Mouse (Mus musculus): ENCODE measurements at regions not wholly inside any gene's neighbourhood (a gene's known extent, or its start where the extent isn't known, plus 50 kb on each side); places are given as distances from the start of the nearest gene placed in this dataset.

DNA sequence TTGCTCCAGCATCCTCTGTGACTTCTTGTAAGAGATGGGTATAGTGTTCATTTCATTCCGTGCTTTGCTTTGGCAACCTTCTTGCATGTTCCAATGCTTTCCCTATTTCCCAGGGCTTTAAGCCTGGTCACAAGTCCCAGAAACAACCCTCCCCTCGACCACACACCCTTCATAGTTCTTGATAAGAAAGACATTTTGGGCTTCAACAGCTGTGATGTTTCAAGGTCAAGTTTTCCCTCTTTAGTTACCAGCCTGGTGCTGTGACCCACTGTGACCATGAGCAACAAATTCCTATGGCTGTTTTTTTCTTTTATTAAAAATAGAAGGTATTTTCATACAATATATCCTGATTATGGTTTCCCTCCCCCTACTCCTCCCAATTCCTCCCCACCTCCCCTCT lies 114.1 kb upstream of the Nfe2l3 start:
- no peaks in the 10 kb centered on the region for H3K27me3 ChIP-seq

DNA sequence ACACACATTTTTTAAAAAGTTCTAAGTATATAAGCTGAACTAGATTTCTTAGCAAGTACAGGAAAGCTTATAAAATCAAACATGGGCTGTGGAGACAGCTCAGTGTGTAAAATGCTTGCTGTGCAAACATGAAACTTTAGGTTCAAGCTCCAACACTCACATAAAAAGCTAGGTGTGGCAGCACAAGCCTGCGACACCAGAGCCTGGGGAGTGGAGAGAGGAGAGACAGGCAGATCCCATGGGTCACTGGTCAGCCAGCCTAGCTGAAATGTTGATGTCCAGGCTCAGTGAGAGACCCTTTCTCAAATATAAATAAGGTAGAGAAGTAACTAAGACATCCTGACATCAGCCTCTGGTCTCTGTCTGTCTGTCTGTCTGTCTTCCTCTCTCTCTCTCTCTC lies 112.5 kb upstream of the Nfe2l3 start:
- WGBS: 80% methylated on average over 1 of the region's 1 CpGs
- no peak overlapping the region for H3K4me2 ChIP-seq (replicated peaks)
- no peak overlapping the region for H3K4me3 ChIP-seq
- no peaks in the 10 kb centered on the region for H3K27me3 ChIP-seq
- no peaks in the 10 kb centered on the region for H3K9me3 ChIP-seq
- peak overlapping the region; percentile 21; the same call in 1 of the 2 replicates for H3K9ac ChIP-seq
- ATAC-seq (ENCODE audit: low FRiP score, low read depth): no peak
- H3K27ac ChIP-seq: no peak overlapping the region
- peaks cover 6% of the 10 kb centered on the region for H3K4me1 ChIP-seq
- H3K36me3 ChIP-seq: no peaks in the 10 kb centered on the region

More for the DNA sequence above, 114.1 kb upstream of the Nfe2l3 start:
- peaks cover 6% of the 10 kb centered on the region for H3K4me1 ChIP-seq
- no peak overlapping the region for H3K4me3 ChIP-seq
- no peak overlapping the region for H3K27ac ChIP-seq
- no peak overlapping the region for H3K4me2 ChIP-seq (replicated peaks)
- H3K9me3 ChIP-seq: no peaks in the 10 kb centered on the region
- H3K9ac ChIP-seq: no peak overlapping the region
- 66% methylated on average over 2 of the region's 2 CpGs for WGBS
- H3K36me3 ChIP-seq: no peaks in the 10 kb centered on the region
- ATAC-seq (ENCODE audit: low FRiP score, low read depth): no peak

DNA sequence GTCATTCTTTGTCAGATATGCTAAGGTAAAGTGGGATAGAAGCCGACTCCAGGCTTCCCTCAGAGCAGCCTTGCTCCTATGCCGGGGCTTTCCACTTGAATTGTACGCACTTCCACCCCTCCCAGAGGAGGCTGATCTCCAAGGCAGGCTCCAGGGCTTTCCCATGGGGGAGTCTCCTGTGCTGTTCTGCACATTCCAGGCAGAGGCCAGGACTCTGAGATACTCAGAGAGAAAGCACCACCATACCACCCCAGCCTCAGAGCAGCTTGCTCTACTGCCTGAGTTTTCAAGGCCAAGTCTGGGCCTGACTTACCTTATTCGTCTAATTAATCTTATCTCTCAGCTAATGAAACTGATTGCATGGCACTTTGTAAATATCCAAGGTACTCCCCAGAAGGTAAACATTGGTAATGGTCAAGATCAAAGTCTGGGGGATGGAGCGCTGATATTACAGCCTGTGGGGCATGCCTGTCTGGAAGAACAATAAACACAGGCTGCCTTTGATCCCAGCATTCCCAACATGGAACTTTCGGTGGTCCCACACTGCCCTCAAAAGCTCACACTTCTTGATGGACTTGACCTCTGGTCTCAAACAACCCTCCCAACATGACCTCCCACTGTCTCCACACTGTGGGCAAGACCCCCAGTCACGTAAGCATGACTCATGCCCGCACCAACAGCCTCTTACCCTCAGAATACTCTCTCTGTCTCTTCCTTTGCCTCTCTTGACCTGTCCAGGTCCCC lies 111.6 kb upstream of the Nfe2l3 start:
- H3K27me3 ChIP-seq: no peaks in the 10 kb centered on the region
- 40% methylated on average over 8 of the region's 8 CpGs for WGBS
- H3K4me1 ChIP-seq: peaks cover 9% of the 10 kb centered on the region
- no peaks in the 10 kb centered on the region for H3K36me3 ChIP-seq
- no peak overlapping the region for H3K4me2 ChIP-seq (replicated peaks)
- no peak overlapping the region for H3K4me3 ChIP-seq
- no peak overlapping the region for H3K27ac ChIP-seq
- H3K9me3 ChIP-seq: no peaks in the 10 kb centered on the region
- ATAC-seq (ENCODE audit: low FRiP score, low read depth): no peak
- no peak overlapping the region for H3K9ac ChIP-seq

DNA sequence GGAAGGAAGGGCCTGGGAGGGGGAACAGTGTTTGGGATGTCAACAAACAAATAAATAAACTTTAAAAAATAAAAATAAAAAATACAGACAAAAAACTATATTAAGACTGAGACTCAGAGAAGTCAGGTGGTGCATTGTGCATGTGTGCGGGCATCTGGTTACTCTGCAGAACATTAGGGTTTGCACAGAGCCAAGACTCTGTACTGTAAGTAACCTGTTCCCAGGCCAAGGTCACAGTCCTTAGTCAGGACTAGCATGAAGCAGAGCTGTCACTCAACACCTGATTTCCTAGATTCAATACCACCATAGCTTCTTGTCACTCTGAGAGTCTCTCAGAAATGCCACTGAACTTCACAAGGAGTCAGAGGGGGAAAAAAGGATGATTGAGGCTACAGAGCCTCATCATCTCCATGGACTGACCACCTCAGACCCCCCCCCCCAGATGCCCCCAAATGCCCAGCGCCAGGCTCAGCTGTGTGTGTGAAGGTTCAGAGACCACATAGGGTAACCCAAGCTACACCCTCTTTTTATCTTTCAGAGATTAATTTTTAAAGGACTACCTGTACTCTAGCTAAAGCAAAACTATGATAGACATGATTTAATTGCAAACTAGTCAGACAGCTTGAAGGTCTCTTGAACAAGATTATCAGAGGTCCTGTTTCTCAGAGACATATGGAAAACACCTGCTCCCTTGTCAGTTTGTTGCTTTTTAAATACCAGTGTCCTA lies 106.2 kb upstream of the Nfe2l3 start:
- Histone ChIP-seq H3K4me1 (0 out of 2 replicates have a peak, but pooled peaks cover 2% of the 10 kb centered on the region), H3K27ac (no peak overlapping the region), H3K27me3 (no peaks in the 10 kb centered on the region), H3K4me2 (replicated peaks) (no peak overlapping the region), H3K9me3 (no peaks in the 10 kb centered on the region), H3K9ac (no peak overlapping the region), H3K4me3 (no peak overlapping the region), H3K36me3 (no peaks in the 10 kb centered on the region)
- 93% methylated on average over 2 of the region's 2 CpGs for WGBS
- ATAC-seq (ENCODE audit: low FRiP score, low read depth): no peak

DNA sequence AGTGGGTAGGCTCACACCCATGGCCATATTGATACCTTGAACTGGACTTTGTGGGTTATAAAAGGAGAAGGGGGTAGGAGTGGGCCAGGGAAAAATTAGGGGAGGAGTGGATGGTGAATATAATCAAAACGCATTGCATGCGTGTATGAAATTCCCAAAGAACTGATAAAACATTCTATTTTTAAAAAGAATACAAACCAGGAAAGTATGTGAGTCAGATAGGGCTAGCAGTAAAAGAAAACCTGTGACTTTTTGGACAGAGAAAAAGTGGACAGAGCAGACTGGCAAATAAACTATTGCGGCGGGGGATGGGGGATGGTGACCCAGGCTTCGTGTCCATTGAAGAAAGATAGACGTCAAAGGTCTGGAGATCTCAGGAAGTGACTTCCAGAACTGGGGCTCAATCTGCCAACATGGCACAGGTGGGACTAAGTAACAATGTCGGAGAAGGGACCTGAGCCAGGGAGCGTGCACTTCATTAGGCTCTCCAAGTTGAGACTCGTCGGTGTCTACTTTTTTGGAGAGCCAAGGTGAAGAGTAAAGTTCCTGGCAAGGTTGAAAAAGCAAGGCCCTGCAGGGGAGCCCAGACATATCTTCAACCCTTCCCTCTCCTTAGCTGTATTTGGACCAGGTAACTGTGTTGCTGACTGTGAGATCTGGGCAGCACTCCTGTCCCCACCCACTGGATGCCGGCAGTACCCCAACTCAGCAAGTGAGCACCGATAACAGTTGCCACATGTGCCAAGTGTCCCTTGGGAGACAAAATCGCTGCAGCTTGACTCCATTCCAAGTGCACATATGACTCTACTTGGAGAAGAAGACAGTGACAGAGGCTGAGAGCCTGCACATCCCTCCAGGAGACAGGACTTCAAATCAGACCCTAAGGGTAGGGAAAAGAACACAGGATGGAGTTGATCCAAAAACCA lies 103.1 kb upstream of the Nfe2l3 start:
- no peak for ATAC-seq (ENCODE audit: low FRiP score, low read depth)
- no peaks in the 10 kb centered on the region for H3K9me3 ChIP-seq
- no peak overlapping the region for H3K9ac ChIP-seq
- no peak overlapping the region for H3K4me2 ChIP-seq (replicated peaks)
- H3K4me1 ChIP-seq: peaks cover 22% of the 10 kb centered on the region
- H3K27ac ChIP-seq: no peak overlapping the region
- no peak overlapping the region for H3K4me3 ChIP-seq
- H3K36me3 ChIP-seq: no peaks in the 10 kb centered on the region
- H3K27me3 ChIP-seq: no peaks in the 10 kb centered on the region
- 82% methylated on average over 13 of the region's 13 CpGs for WGBS

DNA sequence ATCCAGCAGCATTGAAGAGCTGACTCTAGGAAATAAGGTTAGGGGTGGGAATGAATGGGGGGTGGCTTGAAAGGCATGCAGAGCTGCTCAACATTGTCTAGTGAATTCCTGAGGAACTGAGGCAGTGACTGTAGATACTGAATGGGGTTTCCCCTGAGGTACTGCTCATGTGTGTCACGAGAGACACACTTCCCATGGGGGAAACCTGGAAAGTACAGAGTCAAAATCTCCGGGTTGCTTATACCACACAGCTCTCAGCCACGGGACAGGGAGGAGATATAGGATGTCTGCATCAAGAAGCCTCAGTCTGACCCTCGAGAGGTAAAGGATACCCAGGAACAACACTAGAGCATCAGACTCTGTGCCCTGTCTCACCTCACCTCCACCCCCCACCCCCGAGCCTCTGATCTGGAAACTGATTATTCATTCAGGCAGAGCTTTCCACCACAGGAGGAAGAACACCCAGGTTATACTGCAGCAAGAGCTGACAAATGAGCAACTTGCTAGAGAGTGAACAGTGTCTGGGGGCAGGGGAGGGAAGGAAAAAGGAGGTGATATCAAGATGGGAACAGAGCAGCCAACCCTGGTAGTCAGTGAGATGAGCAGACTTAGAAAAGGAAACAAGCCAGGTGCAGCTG lies 102.3 kb upstream of the Nfe2l3 start:
- Histone ChIP-seq H3K4me3 (no peak overlapping the region), H3K9me3 (no peaks in the 10 kb centered on the region), H3K27ac (no peak overlapping the region), H3K9ac (no peak overlapping the region), H3K27me3 (no peaks in the 10 kb centered on the region), H3K36me3 (no peaks in the 10 kb centered on the region), H3K4me1 (peaks cover 30% of the 10 kb centered on the region), H3K4me2 (replicated peaks) (no peak overlapping the region)
- no peak for ATAC-seq (ENCODE audit: low FRiP score, low read depth)
- 56% methylated on average over 5 of the region's 5 CpGs for WGBS

DNA sequence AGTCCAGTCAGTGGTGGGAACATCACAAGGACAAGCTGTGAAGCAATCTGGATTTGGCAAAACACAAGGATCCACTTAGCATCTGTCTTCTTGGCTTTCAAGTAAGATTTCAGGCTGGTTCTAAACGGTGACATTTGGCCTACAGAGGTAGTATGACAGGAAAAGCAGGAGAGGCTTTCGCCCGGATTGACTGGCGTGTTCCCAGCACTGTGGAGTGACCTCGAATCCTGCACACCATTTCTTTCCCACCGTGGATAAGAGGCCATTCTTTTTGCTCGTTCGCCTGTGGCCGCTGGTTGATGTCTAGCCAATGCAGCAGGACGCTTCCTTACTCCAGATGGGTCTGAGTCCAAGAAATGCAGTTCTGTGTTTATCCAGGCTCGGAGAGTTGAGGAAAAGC lies 99.6 kb upstream of the Nfe2l3 start:
- Histone ChIP-seq H3K4me1 (peaks cover 32% of the 10 kb centered on the region), H3K9me3 (no peaks in the 10 kb centered on the region), H3K4me3 (no peak overlapping the region), H3K27ac (0 out of 2 replicates have a peak overlapping the region, but pooled peaks have one; percentile 3), H3K27me3 (no peaks in the 10 kb centered on the region), H3K9ac (no peak overlapping the region), H3K36me3 (no peaks in the 10 kb centered on the region), H3K4me2 (replicated peaks) (no peak overlapping the region)
- WGBS: 71% methylated on average over 11 of the region's 11 CpGs
- ATAC-seq (ENCODE audit: low FRiP score, low read depth): no peak

DNA sequence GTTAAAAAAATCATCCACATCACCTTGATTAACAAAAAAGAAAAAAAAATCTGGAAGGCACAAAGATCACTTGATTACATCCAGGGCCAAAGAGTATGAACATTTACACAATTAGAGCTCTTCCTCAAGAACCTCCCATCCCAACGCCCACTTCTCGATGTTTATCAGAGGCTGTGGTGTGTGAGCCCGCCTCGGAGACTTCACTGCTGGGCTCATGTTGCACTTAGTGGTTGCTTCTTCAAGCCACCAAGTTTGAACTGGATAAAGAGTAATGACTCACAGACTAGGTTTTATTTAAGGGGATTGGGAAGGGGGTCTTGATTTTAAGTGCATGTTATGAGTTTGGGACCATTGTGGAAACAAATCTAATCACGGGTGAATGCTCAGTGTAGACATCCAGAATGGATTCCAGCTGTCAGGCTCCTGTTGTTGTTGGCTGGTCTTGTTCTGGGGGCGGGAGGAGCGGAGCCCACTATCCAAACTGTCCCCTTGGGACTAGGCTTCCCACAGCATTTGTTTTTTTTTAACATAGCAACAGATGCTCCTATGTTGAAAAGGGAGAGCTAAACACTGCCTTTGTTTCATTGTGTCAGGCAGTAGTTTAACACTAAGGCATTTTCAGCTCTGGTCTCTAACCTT lies 98.6 kb upstream of the Nfe2l3 start:
- ATAC-seq (ENCODE audit: low FRiP score, low read depth): peak; percentile 77
- no peaks in the 10 kb centered on the region for H3K36me3 ChIP-seq

DNA sequence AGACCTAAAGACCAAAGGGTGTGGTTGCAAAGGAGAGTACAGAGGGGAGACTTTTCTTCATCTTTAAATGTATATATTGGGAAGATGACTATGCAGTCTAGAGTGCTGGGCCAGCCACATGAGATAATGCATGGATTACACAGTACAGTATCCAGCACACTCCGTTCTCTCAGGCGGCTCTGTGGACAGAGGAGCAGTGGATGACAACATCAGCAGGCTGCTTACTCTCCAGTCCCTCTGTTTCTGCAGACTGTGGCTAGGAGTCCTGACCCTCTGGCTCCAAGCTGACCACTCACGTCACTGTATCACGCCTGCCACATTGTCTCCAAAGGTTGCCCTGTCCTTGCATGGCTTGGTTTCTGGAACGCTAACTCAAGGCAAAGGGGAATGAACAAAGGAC lies 97.2 kb upstream of the Nfe2l3 start:
- Histone ChIP-seq H3K9me3 (no peaks in the 10 kb centered on the region), H3K9ac (no peak overlapping the region), H3K4me1 (peaks cover 37% of the 10 kb centered on the region), H3K36me3 (no peaks in the 10 kb centered on the region), H3K27ac (no peak overlapping the region), H3K27me3 (no peaks in the 10 kb centered on the region), H3K4me3 (no peak overlapping the region), H3K4me2 (replicated peaks) (no peak overlapping the region)
- no peak for ATAC-seq (ENCODE audit: low FRiP score, low read depth)
- WGBS: 87% methylated on average over 5 of the region's 5 CpGs

More for the DNA sequence above, 98.6 kb upstream of the Nfe2l3 start:
- Histone ChIP-seq H3K4me3 (no peak overlapping the region), H3K4me1 (peaks cover 36% of the 10 kb centered on the region), H3K27ac (peak overlapping the region; percentile 73; the same call in 1 of the 2 replicates), H3K9ac (no peak overlapping the region), H3K9me3 (no peaks in the 10 kb centered on the region), H3K4me2 (replicated peaks) (0 out of 2 replicates have a peak overlapping the region, but pooled peaks have one; percentile 5), H3K27me3 (no peaks in the 10 kb centered on the region)
- 33% methylated on average over 7 of the region's 7 CpGs for WGBS

DNA sequence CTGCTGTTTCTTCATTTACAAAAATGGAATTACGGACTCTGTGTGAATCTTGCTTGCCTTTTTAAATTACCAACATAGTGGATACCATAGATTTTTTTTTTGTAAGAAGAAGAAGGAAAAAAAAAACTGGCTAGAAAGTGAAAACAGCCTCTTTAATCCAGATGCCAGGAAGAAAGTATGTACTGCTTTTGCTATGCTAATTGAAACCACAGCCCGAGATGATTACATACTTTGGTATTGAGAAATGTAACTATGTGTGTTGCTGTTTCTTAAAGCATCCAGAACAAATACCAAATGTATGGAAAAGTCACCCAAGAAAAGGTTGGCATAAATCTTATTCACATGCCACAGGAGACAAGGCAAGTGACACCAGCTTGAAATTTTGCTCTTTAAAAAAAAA lies 93.2 kb upstream of the Nfe2l3 start:
- H3K27me3 ChIP-seq: no peaks in the 10 kb centered on the region
- H3K4me2 ChIP-seq (replicated peaks): no peak overlapping the region
- no peak overlapping the region for H3K27ac ChIP-seq
- H3K9ac ChIP-seq: no peak overlapping the region
- no peaks in the 10 kb centered on the region for H3K36me3 ChIP-seq
- ATAC-seq (ENCODE audit: low FRiP score, low read depth): no peak
- WGBS: 64% methylated on average over 2 of the region's 2 CpGs
- no peaks in the 10 kb centered on the region for H3K9me3 ChIP-seq
- peaks cover 18% of the 10 kb centered on the region for H3K4me1 ChIP-seq
- no peak overlapping the region for H3K4me3 ChIP-seq

DNA sequence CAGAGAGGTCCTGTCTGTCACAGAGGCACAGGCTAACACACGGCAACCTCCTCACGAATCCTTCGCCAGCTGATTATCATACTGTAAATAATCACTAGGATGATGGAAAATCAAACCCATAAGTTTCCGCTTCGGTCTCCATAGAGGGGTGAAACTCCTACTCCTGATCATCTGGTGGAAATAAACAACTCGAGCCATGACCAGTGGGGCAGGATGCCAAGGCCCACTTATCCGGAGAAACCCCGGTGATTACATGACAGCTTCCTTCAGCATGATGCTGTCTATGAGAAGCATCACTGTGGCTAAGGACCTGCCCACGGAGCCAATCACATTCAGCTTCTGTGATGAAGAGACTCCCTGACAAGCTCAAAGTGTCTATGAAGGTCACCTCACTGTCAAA lies 84.7 kb upstream of the Nfe2l3 start:
- no peak for ATAC-seq (ENCODE audit: low FRiP score, low read depth)
- Histone ChIP-seq H3K9me3 (no peaks in the 10 kb centered on the region), H3K36me3 (no peaks in the 10 kb centered on the region), H3K27ac (no peak overlapping the region), H3K27me3 (no peaks in the 10 kb centered on the region), H3K4me2 (replicated peaks) (no peak overlapping the region), H3K4me1 (no peaks in the 10 kb centered on the region), H3K9ac (no peak overlapping the region), H3K4me3 (no peak overlapping the region)
- 80% methylated on average over 9 of the region's 9 CpGs for WGBS
